Mouse (Mus musculus) gastrocnemius, postnatal 14 days (tissue): ENCODE data around the gene Il12rb2. TPM values are rescaled to one million over a fixed set of nuclear protein-coding genes. Genes with fewer than 3 reads are reported as not detected.

Source experiments
- DNase-seq: peaks from one replicate; pipeline ENCODE4 v3.0.0; 2021; ENCODE audit warnings: mixed read lengths
- intact Hi-C: fragments of 180-260 bp; cut with DNase I; formaldehyde crosslinking; loops from one replicate; pipeline ENCODE4 v1.15.1; 2025; ENCODE audit warnings: low total_unique reads
- total RNA-seq, 2 experiments: library from RNA; stranded (reverse); gene quantifications; 2 replicates each; pipeline ENCODE4 v1.2.3; 2021

The Il12rb2 gene
- total RNA-seq, 2 experiments from 2014 or later: 0.08 to 0.11 TPM

GRCm38 (mm10) chr6:67300710-67301163 lies 75.3 kb downstream of the Il12rb2 start:
- DNase-seq: no peak
- intact Hi-C loops: no loop called here

DNA sequence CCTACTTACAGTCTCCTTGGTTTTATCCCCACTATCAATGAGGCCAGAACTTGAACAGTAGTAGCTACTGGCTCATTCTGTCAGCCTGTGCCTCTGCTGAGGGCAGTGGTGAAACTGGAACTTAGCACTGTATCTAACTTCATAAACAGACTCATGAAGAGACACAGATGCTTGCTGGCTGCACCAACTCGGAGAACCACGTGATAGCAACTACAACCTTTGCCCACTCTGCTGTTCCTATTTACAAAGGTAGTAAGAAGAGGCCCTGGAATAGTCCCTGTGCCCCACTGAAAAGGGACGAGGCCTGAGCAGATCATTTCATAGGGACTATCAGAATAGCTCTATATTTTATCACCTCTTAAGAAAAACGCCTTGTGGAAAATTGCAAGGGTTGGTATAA lies 75.7 kb downstream of the Il12rb2 start:
- intact Hi-C loops: no loop called here
- DNase-seq: no peak

- DNase-seq: no peak
- intact Hi-C loops: no loop called here
Measured at GRCm38 (mm10) chr6:67298742-67299141, 77.2 kb downstream of the Il12rb2 start.

DNA sequence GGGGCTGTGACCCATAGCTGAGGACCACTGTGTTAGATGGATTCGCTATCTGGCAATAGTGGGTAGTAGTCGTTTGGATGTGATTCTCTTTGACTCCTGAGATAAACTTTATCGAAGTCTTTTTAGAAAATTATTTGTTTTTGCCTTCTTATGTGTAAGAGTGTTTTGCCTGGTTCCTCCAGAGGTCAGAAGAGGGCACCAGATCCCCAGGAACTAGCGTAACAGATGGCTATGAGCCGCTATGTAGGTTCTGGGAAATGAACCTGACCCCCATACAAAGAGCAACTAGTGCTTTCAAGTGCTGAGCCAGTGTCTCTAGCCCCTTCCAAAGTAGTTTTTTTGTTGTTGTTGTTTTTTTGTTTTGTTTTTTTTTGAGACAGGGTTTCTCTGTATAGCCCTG lies 79.9 kb downstream of the Il12rb2 start:
- intact Hi-C loops: no loop called here
- no peak for DNase-seq

- intact Hi-C loops: no loop called here
- no peak for DNase-seq
Measured at GRCm38 (mm10) chr6:67292042-67292623, 83.9 kb downstream of the Il12rb2 start.

GRCm38 (mm10) chr6:67282897-67283296 lies 93.1 kb downstream of the Il12rb2 start:
- DNase-seq: no peak
- intact Hi-C loops: no loop called here

DNA sequence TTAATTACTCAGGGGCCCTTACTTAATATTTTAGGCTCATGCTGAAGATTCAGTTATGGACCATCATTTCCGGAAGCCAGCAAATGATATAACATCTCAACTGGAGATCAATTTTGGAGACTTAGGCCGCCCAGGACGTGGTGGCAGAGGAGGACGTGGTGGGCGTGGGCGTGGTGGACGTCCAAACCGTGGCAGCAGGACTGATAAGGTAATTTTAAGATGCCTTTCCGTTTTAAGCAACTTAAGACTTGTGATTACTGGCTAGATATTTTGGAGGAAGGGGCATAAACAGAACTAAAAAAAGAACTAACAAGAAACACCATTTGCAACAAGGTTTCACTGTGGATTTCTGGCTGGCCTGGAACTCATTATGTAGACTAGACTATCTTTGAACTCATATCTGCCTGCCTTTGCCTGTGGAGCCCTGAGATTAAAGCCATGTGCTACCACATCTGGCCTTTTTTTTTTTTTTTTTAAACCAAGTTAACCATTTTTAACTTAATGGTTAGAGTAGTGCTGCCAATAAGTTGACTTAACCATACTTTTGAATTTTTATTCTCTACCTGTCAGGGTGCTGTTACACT lies 94.3 kb downstream of the Il12rb2 start:
- intact Hi-C loops: no loop called here
- no peak for DNase-seq

DNA sequence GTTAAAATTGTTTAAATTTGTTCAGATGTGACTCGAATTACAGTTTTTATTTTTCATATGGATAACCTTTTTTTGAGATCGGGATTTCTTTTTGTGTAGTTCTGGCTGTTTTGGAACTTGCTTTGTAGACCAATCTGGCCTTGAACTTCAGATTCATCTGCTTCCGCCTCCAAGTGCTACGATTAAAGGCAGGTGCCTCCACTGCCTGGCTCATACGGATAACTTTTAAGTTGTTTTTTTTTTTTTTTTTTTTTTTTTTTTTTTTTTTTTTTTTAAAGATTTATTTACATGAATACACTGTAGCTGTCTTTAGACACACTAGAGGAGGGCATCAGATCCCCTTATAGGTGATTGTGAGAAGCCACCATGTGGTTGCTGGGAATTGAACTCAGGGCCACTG lies 98.0 kb downstream of the Il12rb2 start:
- intact Hi-C loops: no loop called here
- DNase-seq: no peak

DNA sequence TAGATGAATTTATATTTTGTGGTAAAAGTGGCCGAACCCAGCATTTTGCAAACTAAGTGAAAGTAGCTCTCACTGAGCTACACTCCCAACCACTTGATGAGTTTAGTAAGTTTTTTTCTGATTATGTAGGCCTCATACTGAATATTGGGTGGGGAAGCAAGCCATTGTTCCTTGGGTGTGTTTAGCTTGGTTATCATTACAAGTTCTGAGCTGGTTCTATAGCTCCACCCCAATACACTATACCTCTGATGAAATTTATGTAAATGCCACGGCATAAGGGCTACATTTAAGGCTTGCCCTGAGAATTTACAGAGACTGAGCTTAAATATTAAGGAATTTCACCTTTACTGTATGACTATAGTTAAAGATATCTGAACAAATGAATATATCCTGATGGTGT lies 106.5 kb downstream of the Il12rb2 start:
- no peak for DNase-seq
- intact Hi-C loops: no loop called here

GRCm38 (mm10) chr6:67268983-67269382 lies 107.0 kb downstream of the Il12rb2 start:
- DNase-seq: no peak
- intact Hi-C loops: no loop called here

GRCm38 (mm10) chr6:67268245-67268612 lies 107.8 kb downstream of the Il12rb2 start:
- DNase-seq: no peak
- intact Hi-C loops: no loop called here

DNA sequence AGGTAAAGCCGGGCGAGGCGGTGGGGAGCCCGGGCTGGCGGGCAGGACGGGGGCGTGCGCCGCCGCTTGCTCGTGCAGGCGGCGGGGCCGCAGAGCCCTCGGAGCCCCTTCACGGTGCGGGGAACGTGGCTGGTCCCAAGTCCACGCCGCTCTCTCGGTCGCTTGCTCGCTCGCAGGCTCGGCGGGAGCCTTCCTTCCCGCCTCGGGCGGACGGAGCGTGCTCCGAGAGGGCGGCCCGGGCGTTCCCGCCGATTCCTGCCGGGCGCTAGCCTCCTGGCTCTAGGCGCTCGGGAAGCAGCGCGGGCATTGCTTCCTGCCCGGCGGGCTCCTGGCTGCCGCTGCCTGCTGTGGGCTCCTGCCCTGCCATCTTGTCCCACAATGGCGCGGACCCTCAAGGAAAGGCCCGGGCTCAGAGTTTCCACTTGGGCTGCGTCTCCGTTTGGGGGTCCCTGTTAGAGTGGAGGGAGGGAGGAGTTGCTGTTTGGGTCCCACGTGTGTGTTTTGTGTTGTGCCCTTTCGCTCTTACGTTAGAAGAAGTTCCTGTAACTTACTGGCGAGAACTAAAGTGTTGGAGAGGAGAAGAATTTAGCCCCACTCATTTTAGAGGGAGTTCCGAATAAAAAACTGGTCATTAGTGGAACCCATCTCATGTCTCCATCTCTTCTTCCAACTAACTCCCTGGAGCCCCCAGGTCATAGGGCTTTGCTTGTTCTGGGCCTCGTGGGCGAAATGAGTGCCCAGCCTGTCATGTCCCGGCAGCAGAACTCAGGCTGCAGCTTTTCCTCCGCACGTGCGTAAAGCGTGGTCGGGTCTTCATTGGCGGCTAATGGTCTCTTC lies 108.4 kb downstream of the Il12rb2 start:
- intact Hi-C loops: no loop called here
- DNase-seq: peak; percentile 36

DNA sequence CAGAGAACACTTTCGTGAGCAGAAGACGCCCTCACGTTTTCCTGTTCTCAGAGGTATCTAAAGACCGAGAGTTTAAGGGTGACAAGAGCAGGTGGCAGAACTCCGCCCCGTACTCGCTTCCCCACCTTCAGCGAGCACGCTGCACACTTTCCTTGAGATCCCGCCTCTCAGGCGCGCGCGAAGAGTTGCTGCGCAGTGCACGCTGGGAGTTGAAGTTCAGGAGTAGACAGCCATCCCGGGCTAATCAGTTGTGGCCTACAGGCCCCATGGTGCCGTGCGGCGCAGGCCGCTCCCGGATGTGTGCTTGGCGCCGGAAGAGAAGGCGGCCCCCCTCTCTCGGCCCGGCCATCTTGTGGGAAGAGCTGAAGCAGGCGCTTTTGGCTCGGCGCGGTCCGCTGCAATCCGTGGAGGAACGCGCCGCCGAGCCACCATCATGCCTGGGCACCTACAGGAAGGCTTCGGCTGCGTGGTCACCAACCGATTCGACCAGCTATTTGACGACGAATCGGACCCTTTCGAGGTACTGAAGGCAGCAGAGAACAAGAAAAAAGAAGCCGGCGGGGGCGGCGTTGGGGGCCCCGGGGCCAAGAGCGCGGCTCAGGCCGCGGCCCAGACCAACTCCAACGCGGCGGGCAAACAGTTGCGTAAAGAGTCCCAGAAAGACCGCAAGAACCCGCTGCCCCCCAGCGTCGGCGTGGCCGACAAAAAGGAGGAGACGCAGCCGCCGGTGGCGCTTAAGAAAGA lies 109.2 kb downstream of the Il12rb2 start:
- intact Hi-C loops: no loop called here
- peak; percentile 95 for DNase-seq

DNA sequence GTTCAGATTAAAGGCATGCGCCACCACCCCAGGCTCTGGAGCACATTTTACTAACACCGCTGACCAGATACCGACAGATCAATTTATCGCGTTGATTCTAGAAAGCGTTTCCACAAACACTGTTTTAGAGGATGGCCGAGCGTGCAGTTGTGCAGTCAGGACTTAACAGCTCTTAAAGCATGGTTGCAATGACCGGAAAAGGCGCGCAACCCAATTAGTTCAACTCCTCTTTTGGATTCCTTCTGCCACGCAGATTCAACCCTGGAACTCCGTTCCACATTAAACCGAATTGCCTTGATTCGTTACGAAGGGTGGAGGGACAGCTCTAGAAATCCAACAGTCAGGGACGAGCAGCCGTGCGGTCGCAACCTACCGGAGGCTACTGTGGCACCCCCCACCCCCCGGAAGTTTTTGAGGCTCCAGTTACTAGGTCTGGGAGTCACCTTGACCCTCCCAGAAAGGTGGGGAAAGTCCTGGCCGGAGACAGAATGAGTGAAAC lies 109.8 kb downstream of the Il12rb2 start:
- no peak for DNase-seq
- intact Hi-C loops: no loop called here

GRCm38 (mm10) chr6:67264935-67265334 lies 111.1 kb downstream of the Il12rb2 start:
- no peak for DNase-seq
- intact Hi-C loops: no loop called here

DNA sequence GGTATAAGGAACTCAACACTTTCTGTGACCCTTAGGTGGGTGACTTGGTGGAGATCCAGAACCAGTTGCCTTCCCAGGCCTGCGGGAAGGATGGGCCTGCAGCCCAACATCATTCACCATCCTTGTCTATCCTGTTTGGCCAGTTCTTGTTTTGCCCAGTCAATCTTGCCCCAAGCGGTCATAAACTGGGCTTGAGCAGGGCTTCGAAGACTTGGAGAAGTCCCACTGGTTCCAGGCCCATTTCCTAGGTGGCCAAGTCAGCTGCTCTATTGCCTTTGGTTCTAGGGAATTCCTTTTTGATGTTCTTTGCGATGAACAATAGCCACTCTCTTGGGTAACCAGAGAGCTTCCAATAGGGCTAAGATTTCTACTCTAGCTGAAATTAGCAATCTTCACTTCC lies 124.9 kb downstream of the Il12rb2 start:
- intact Hi-C loops: no loop called here
- no peak for DNase-seq

DNA sequence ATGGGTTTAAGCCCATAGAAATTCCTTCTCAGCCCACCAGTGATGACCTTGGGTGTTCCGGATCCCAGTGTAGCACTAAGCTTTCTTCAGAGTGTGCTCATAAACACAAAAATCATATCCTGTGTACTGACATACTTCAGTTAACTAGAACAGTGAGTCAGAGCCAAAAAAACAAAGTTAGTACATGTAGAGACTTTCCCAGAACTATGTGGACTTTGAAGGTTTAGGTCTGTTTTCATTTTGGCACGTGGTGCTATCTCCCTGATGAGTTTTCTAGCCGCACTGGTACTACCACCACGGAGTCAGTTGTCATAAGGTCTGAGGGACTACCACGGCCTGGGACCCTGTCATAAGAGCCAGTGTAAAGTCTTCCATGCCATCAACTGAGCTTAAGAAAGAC lies 131.5 kb downstream of the Il12rb2 start:
- intact Hi-C loops: no loop called here
- DNase-seq: no peak

- no peak for DNase-seq
- intact Hi-C loops: no loop called here
Measured at GRCm38 (mm10) chr6:67243765-67244420, 132.1 kb downstream of the Il12rb2 start.
